Mouse (Mus musculus): ENCODE results near the gene Rps25. TPM values are rescaled to one million over a fixed set of nuclear protein-coding genes. Genes with fewer than 3 reads are reported as not detected.
"Not testable (repeated sequence)": the region's sequence is repeated elsewhere in the genome, so short reads cannot be mapped to it uniquely, and the experiment has no call there.

The Rps25 gene
- polyA plus RNA-seq, 2 experiments = 1,089 to 2,837 TPM

- Histone ChIP-seq H3K27me3 (ENCODE audit: control insufficient read depth, insufficient read depth, low read length) (no peaks in the 10 kb centered on the region), H3K9me3 (ENCODE audit: control insufficient read depth, low read length) (no peaks in the 10 kb centered on the region), H3K4me2 (replicated peaks; ENCODE audit: low read depth, low read length, severe bottlenecking) (peak within 1 kb of the TSS; percentile 83), H3K4me3 (replicated peaks; ENCODE audit: low read length) (peak within 1 kb of the TSS; percentile 83), H3K9ac (ENCODE audit: low read depth, low read length, severe bottlenecking) (peak within 1 kb of the TSS; percentile 75), H3K4me1 (ENCODE audit: control insufficient read depth, insufficient read depth, low read length) (peaks cover 5% of the 10 kb centered on the region), H3K36me3 (ENCODE audit: control insufficient read depth, insufficient read depth, low read length) (peaks cover 12% of the 10 kb centered on the region), H3K27ac (replicated peaks; ENCODE audit: low read depth, low read length) (peak within 1 kb of the TSS; percentile 75)
- no peak for DNase-seq (ENCODE audit: low spot score)
- no peak for TF ChIP-seq POLR2A (IDR thresholded peaks at IDR 0.05; ENCODE audit: borderline replicate concordance, extremely low read depth, insufficient read depth, insufficient read length)
- WGBS = 77% methylated on average over 14 of the region's 14 CpGs
- ATAC-seq (ENCODE audit: low FRiP score, low read depth) = no peak
Observed at GRCm38 (mm10) chr9:44418519-44419385, 11.8 kb downstream of the Rps25 start, which contains the start of gene Ccdc84. TSS of gene Ccdc84 (minus strand) at chr9:44418569.

GRCm38 (mm10) chr9:44419730-44420129, 12.8 kb downstream of the Rps25 start:
- not testable (repeated sequence) for H3K27ac ChIP-seq (replicated peaks; ENCODE audit: low read depth, low read length); H3K9ac ChIP-seq (ENCODE audit: low read depth, low read length, severe bottlenecking); H3K4me2 ChIP-seq (replicated peaks; ENCODE audit: low read depth, low read length, severe bottlenecking); H3K27me3 ChIP-seq (ENCODE audit: control insufficient read depth, insufficient read depth, low read length); H3K4me1 ChIP-seq (ENCODE audit: control insufficient read depth, insufficient read depth, low read length); DNase-seq (ENCODE audit: low spot score); H3K36me3 ChIP-seq (ENCODE audit: control insufficient read depth, insufficient read depth, low read length); H3K4me3 ChIP-seq (replicated peaks; ENCODE audit: low read length); H3K9me3 ChIP-seq (ENCODE audit: control insufficient read depth, low read length); ATAC-seq (ENCODE audit: low FRiP score, low read depth)
- 97% methylated on average over 9 of the region's 9 CpGs for WGBS

DNA sequence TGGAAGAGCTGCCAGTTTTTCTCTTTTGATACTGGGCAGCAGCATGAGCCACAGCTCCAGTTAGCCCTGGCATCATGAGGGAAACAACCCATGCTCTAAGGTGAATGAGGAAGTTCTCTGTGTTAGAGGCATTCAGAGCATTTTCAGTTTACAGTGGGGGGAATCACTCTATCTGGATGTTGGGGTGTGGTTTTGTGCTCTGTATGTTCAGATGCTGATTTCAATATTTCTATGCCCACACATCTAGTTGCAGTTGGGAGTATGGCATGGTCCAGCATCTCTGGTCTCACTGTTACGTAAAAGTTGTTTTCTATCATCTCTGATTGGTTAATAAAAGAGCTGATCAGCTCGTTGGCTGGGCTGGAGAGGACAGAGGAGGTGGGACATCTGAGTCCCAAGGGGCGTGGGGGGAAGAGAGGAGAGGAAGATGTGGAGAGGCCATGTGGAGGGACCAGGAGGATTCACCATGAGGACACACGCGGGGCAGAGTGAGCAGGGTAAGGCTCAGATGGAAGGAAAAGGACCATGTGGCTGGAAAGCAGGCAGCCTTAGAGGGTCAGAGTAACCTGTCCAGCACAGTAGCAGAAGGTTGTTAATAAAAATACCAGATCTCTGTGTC, 13.4 kb downstream of the Rps25 start:
- Histone ChIP-seq H3K4me2 (replicated peaks; ENCODE audit: low read depth, low read length, severe bottlenecking) (no peak overlapping the region), H3K9me3 (ENCODE audit: control insufficient read depth, low read length) (no peaks in the 10 kb centered on the region), H3K4me3 (replicated peaks; ENCODE audit: low read length) (no peak overlapping the region), H3K36me3 (ENCODE audit: control insufficient read depth, insufficient read depth, low read length) (no peaks in the 10 kb centered on the region; the same call in 1 of the 2 replicates), H3K4me1 (ENCODE audit: control insufficient read depth, insufficient read depth, low read length) (peaks cover 5% of the 10 kb centered on the region), H3K9ac (ENCODE audit: low read depth, low read length, severe bottlenecking) (no peak overlapping the region), H3K27me3 (ENCODE audit: control insufficient read depth, insufficient read depth, low read length) (no peaks in the 10 kb centered on the region), H3K27ac (replicated peaks; ENCODE audit: low read depth, low read length) (no peak overlapping the region)
- ATAC-seq (ENCODE audit: low FRiP score, low read depth) = no peak
- no peak for DNase-seq (ENCODE audit: low spot score)
- 76% methylated on average over 5 of the region's 5 CpGs for WGBS
- TF ChIP-seq POLR2A (IDR thresholded peaks at IDR 0.05; ENCODE audit: borderline replicate concordance, extremely low read depth, insufficient read depth, insufficient read length) = no peak

GRCm38 (mm10) chr9:44423576-44423975, 16.6 kb downstream of the Rps25 start:
- Histone ChIP-seq H3K4me1 (ENCODE audit: control insufficient read depth, insufficient read depth, low read length) (no peaks in the 10 kb centered on the region), H3K4me2 (replicated peaks; ENCODE audit: low read depth, low read length, severe bottlenecking) (no peak overlapping the region), H3K9ac (ENCODE audit: low read depth, low read length, severe bottlenecking) (no peak overlapping the region), H3K36me3 (ENCODE audit: control insufficient read depth, insufficient read depth, low read length) (no peaks in the 10 kb centered on the region), H3K9me3 (ENCODE audit: control insufficient read depth, low read length) (no peaks in the 10 kb centered on the region), H3K27ac (replicated peaks; ENCODE audit: low read depth, low read length) (no peak overlapping the region), H3K27me3 (ENCODE audit: control insufficient read depth, insufficient read depth, low read length) (no peaks in the 10 kb centered on the region), H3K4me3 (replicated peaks; ENCODE audit: low read length) (no peak overlapping the region)
- ATAC-seq (ENCODE audit: low FRiP score, low read depth) = no peak
- DNase-seq (ENCODE audit: low spot score) = no peak
- 89% methylated on average over 4 of the region's 4 CpGs for WGBS
- no peak for TF ChIP-seq POLR2A (IDR thresholded peaks at IDR 0.05; ENCODE audit: borderline replicate concordance, extremely low read depth, insufficient read depth, insufficient read length)

DNA sequence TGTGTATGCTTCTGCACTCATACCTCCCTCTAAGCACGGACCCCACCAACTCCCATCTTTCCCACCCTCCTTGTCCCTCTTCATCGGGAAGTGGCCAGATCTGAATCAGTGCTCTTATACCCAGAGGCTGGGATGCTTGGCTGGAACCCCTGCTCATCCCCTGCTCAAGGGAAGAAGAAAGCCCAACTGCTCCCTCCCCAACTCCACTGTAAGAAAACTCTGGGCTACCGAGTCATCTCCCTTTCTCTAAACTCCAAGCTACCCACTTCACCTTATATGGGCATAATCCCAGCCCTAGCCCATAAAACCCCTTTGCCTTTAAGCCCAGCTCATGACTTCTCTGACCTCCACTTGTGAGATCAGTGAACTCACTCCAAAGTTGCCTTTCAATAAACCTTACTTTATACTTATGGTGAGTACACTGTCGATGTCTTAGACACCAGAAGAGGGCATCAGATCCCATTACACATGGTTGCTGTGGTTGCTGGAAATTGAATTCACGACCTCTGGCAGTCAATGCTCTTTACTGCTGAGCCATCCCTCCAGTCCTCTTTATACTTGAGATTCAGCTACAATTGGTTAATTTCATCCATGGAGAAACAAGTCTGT, 25.7 kb downstream of the Rps25 start:
- Histone ChIP-seq H3K36me3 (ENCODE audit: control insufficient read depth, insufficient read depth, low read length) (no peaks in the 10 kb centered on the region), H3K9me3 (ENCODE audit: control insufficient read depth, low read length) (no peaks in the 10 kb centered on the region), H3K4me3 (replicated peaks; ENCODE audit: low read length) (no peak overlapping the region), H3K27me3 (ENCODE audit: control insufficient read depth, insufficient read depth, low read length) (no peaks in the 10 kb centered on the region), H3K4me1 (ENCODE audit: control insufficient read depth, insufficient read depth, low read length) (peaks cover 7% of the 10 kb centered on the region), H3K4me2 (replicated peaks; ENCODE audit: low read depth, low read length, severe bottlenecking) (no peak overlapping the region), H3K27ac (replicated peaks; ENCODE audit: low read depth, low read length) (no peak overlapping the region), H3K9ac (ENCODE audit: low read depth, low read length, severe bottlenecking) (no peak overlapping the region)
- no peak for TF ChIP-seq POLR2A (IDR thresholded peaks at IDR 0.05; ENCODE audit: borderline replicate concordance, extremely low read depth, insufficient read depth, insufficient read length)
- ATAC-seq (ENCODE audit: low FRiP score, low read depth) (no peak), DNase-seq (ENCODE audit: low spot score) (no peak)
- WGBS = 39% methylated on average over 4 of the region's 5 CpGs
